Mouse (Mus musculus): ENCODE data around the gene Sppl3.

DNA sequence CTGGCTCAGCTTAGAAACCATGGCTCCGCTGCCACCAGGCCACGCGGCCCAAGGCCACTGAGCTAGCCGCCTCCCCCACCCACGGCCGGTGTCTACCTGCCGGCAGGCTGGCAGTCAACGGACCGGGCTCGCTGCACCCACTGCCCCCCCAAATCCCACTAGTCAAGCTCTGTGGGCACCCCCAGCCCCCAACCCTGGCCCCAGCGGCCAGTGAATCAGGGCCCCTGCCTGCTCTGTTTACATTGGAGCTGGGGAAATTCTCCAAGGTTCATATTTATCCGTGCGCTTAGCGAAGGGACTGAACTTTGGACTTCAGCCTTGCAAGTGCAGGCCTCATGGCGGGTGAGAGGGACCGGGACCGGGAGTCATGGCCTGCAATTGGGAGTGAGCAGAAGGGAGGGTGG is 40.1 kb upstream of the Sppl3 start, which contains the start of gene Hnf1a:
- no peak for TF ChIP-seq EP300 (IDR thresholded peaks at IDR 0.05; ENCODE audit: low read length)
- no peak for TF ChIP-seq CTCF (conservative IDR thresholded peaks at IDR 0.05 in 1 of 2, IDR thresholded peaks at IDR 0.05 in 1 of 2; ENCODE audit: low read depth in 2 of 2, low read length in 2 of 2)
- no peak for TF ChIP-seq POLR2A (IDR thresholded peaks at IDR 0.05; ENCODE audit: low read depth, low read length)
- TF ChIP-seq ELF1 (IDR thresholded peaks at IDR 0.05; ENCODE audit: low read depth, low read length), result no peak
- TF ChIP-seq RAD21 (IDR thresholded peaks at IDR 0.05; ENCODE audit: low read depth, low read length), result no peak
- no peak for TF ChIP-seq MAZ (IDR thresholded peaks at IDR 0.05; ENCODE audit: low read depth, low read length)
- no peak for TF ChIP-seq ZMIZ1 (IDR thresholded peaks at IDR 0.05; ENCODE audit: low read depth, low read length)
- TF ChIP-seq ZC3H11A (IDR thresholded peaks at IDR 0.05; ENCODE audit: low read depth, low read length), result no peak
- no peak for TF ChIP-seq KAT2A (IDR thresholded peaks at IDR 0.05; ENCODE audit: insufficient replicate concordance, low read length)
- TF ChIP-seq UBTF (IDR thresholded peaks at IDR 0.05; ENCODE audit: low read depth, low read length), result no peak
- no peak for TF ChIP-seq NRF1 (IDR thresholded peaks at IDR 0.05; ENCODE audit: low read depth, low read length)
- no peak for TF ChIP-seq CHD1 (IDR thresholded peaks at IDR 0.05; ENCODE audit: low read depth, low read length)

Measured in CH12.LX (cell line).